Mouse (Mus musculus): ENCODE results near the gene Tubgcp6. TPM values are rescaled to one million over a fixed set of nuclear protein-coding genes. Genes with fewer than 3 reads are reported as not detected.

Tubgcp6 gene
- total RNA-seq, 2 experiments from 2014 or later = 15.5 to 16.0 TPM

- ATAC-seq (ENCODE audit: poor library complexity, severe bottlenecking) = no peak
These were observed 20.2 kb upstream of the Tubgcp6 start for GRCm38 (mm10) chr15:89143134-89143533.

GRCm38 (mm10) chr15:89141905-89142304 lies 19.0 kb upstream of the Tubgcp6 start:
- ATAC-seq (ENCODE audit: poor library complexity, severe bottlenecking) = no peak

DNA sequence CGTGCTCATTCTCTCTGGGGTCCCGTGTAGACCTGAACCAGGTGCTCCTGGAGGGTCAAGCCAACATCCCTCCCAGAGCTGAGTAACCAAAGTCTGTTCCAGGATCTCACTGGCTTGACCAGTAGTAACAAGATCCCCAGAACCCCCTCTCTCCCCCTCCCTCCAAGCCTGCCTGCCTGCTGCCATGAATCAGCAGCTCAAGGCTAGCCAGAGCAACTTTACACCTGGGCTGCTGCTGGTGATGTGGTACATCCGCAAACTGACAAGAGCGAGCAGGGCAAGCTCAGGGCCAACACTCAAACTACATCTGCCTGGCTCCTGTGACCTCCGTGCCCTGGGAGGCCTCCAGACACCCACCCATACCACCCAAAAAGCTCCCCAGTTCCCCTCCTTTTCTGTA lies 18.5 kb upstream of the Tubgcp6 start:
- ATAC-seq (ENCODE audit: poor library complexity, severe bottlenecking) = no peak

- no peak for ATAC-seq (ENCODE audit: poor library complexity, severe bottlenecking)
These were observed 17.8 kb upstream of the Tubgcp6 start, which contains the start of gene Mapk12 for GRCm38 (mm10) chr15:89140659-89141252. TSS of gene Mapk12 (minus strand) at chr15:89140703.

- ATAC-seq (ENCODE audit: poor library complexity, severe bottlenecking) = 0 out of 2 replicates have a peak, but pooled peaks have one; percentile 23
These were observed 17.2 kb upstream of the Tubgcp6 start for GRCm38 (mm10) chr15:89140048-89140658.

GRCm38 (mm10) chr15:89138531-89138930 lies 15.6 kb upstream of the Tubgcp6 start:
- ATAC-seq (ENCODE audit: poor library complexity, severe bottlenecking) = no peak

DNA sequence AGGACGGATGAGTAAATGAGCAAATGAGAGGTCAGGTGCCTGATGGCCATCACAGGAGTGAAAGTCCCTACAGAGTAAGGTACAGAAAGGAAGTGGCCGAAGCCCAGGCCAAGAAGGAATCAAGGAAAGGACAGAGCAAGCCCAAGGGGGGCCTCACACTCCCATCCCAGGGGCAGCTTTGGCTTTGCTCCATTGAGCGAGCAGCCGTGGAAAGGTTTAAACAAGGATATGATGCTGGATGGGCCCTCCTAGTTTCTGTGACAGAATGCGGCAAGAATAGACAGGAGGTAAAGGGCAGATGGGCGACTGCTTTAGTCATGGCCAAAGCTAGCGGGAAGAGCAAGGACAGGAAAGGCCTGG lies 15.1 kb upstream of the Tubgcp6 start:
- ATAC-seq (ENCODE audit: poor library complexity, severe bottlenecking) = no peak

- no peak for ATAC-seq (ENCODE audit: poor library complexity, severe bottlenecking)
These were observed 14.6 kb upstream of the Tubgcp6 start for GRCm38 (mm10) chr15:89137378-89138045.

DNA sequence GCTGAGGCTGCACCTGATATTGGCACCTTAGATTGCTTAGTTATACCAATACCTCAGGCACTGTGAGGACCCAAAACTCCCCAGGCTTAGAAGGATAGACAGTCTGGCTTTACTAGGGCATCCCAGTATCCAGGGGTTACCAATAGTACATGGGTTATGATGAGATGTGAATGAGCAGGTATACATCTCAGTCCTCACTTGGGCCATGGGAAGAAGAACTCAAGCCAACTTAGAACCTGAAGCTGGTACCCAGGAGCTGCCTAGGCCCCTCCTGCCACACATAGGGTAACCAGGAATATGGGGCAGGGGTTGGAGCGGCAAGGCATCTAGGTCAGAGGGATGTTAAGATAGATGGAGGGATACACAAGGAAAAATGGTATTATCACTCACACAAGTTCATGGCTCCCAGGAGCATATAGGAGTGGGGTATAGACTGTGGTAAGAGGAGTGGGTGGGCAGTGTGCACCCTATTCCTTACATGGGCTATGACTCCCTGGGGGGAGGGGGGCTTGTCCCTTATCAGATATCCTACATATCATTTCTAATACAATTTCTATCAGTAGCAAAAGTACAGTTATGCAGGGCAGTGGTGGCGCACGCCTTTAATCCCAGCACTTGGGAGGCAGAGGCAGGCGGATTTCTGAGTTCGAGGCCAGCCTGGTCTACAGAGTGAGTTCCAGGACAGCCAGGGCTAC lies 13.7 kb upstream of the Tubgcp6 start:
- ATAC-seq (ENCODE audit: poor library complexity, severe bottlenecking) = no peak

DNA sequence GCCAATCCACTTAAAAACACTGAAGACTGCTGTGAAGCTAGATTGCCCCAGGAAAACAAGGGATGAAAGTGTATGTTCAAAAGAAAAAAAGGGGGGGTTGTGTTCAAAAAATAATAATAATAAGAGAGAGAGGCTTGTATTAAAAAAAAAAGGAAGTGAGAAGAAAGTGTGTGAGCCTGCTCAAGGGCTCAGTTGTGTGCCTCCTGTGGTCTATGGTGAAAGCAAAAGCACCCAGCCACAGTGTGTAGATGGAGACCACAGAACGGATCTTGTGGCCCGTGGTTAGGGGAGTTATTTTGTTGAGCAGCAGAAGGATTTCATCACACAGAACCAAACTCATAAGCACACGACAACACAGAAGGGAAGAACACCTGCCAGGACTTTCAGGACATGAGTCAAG lies 8.4 kb upstream of the Tubgcp6 start:
- ATAC-seq (ENCODE audit: poor library complexity, severe bottlenecking) = peak; percentile 80

GRCm38 (mm10) chr15:89130245-89130644 lies 7.3 kb upstream of the Tubgcp6 start:
- no peak for ATAC-seq (ENCODE audit: poor library complexity, severe bottlenecking)

DNA sequence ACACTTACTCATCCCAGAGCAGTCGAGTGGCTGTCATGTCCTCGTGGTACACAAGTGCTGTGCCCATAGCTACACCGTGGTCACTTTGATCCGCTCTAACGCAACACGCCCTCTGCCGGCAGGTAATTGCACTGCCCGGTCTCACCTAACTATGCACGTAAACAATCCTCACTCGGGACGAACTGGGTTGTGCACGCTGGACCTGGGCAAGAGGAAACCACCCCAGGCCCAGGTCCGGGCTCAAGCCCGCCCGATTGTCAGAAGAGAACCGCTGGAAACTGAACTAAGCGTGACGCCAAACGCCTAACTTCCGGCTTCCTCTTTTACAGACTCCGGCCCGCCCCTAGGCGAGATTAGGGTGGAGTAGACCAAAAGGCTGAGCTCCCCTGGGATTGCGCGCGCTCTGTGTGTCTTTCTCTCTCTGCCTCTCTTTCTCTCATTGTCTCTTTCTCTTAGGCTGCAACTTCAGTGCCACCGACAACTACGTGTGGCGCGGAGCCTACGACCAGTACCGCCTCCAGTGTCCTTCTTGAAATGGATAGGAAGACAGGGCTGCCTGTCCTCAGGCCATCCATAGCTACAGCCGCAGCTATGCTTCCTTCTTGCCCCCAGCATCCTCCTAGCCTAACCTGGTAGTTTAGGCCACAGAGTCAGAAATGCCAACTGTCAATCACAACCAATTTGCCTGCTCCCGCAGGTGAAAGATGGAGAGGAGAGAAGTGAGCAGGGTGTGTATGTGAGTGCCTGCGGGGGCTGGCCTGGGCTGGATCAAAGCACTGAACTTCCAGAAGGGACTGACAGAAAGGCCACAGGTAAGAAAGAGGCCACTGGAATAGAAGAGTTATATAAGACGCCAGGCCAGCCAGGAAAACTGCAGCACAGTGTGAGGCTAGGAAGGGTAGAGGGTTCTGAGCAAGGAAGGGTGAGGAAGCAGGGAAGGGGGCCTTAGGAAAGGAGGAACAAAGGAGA lies 5.8 kb upstream of the Tubgcp6 start, which contains the start of gene Hdac10:
Gene Hdac10, minus strand, starts transcription at position 319 of the 969 bp plus-strand sequence.
- peak; percentile 73 for ATAC-seq (ENCODE audit: poor library complexity, severe bottlenecking)

- no peak for ATAC-seq (ENCODE audit: poor library complexity, severe bottlenecking)
These were observed 4.5 kb upstream of the Tubgcp6 start for GRCm38 (mm10) chr15:89127364-89127940.

DNA sequence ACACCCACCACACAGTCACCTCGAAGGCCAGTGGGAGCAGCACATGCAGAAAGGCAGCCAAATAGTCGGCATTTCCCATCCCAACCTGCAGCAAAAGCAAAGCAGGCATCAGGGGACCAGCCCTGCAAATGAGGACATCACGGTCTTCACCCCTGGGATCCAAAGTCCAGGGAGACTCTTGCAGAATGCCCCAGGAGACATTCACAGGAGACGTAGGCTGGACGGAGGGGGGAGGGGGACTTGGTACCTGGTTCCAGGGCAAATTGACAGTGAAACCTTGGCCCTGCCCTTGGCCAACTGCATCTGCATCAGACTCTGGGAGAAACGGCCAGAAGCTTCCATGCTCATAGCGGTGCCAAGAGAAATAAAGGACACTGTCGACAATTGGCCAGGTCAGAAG lies 3.7 kb upstream of the Tubgcp6 start:
- no peak for ATAC-seq (ENCODE audit: poor library complexity, severe bottlenecking)

- ATAC-seq (ENCODE audit: poor library complexity, severe bottlenecking) = no peak
These were observed 2.4 kb upstream of the Tubgcp6 start for GRCm38 (mm10) chr15:89125351-89125750.

DNA sequence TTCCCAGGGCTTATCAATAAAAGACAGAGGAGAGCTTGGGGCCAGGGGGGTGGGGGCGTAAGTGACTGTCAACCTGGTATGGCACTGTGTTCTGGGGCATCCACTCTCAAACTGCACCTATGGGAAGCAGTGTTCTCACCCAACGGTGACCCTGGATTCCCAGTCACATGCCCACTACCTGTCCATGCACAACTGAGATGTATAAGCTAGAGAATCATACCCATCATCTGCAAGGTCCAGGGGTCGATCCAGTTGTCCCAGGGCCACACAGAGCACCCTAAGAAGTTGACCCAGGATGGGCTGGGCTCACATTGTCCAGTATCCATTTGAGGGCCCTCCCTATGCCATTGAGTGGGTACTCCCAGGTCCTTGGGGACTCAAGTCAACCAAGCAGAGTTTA lies 1.4 kb upstream of the Tubgcp6 start:
- no peak for ATAC-seq (ENCODE audit: poor library complexity, severe bottlenecking)

DNA sequence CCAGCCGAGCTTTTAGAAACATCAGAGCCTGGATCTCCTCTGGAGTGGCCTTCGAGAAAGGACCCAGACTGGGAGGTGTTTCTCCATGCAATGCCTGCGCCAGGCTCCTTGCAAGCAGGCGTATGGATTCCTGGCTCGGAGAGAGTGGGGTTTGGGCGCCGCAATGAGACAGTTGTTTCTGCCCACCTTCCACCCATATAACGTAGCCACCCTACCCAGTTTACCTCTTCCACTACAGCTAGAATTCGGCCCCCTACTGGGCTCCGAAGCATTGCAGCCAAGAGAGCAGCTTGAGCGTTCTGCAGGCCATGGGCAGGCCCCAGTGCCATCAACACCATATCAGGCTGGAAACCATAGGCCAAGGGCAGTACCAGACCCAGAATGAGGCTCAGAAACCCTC lies 683 bp upstream of the Tubgcp6 start:
- no peak for ATAC-seq (ENCODE audit: poor library complexity, severe bottlenecking)

- peak; percentile 48 for ATAC-seq (ENCODE audit: poor library complexity, severe bottlenecking)
These were observed 4.9 kb downstream of the Tubgcp6 start for GRCm38 (mm10) chr15:89118007-89118406.

GRCm38 (mm10) chr15:89110147-89110546 lies 12.8 kb downstream of the Tubgcp6 start:
- no peak for ATAC-seq (ENCODE audit: poor library complexity, severe bottlenecking)

- ATAC-seq (ENCODE audit: poor library complexity, severe bottlenecking) = no peak
These were observed 15.9 kb downstream of the Tubgcp6 start for GRCm38 (mm10) chr15:89106976-89107375.

Data from megakaryocyte, adult 5-6 weeks (primary cell).